Mouse (Mus musculus) lung, postnatal 0 days (tissue): ENCODE data around the gene Gm20388. TPM values are rescaled to one million over a fixed set of nuclear protein-coding genes. Genes with fewer than 3 reads are reported as not detected.

Experiments
- ATAC-seq: fragments of 200-750 bp; cut with Nextera tagmentation; 2 replicates; pipeline ENCODE4 v1.8.0; 2017; ENCODE audit warnings: moderate library complexity
- DNase-seq: peaks from one replicate; pipeline ENCODE4 v3.0.0-alpha.2; 2016; ENCODE audit warnings: low spot score
- H3K27ac ChIP-seq: fragments of 300-500 bp; sonication (generic); 2 replicates; pipeline ENCODE4 v1.5.1; 2014; ENCODE audit warnings: antibody characterized with exemption, mild to moderate bottlenecking, low read length, mixed read lengths
- H3K27me3 ChIP-seq: fragments of 300-500 bp; sonication (generic); replicated peaks from 2 replicates; pipeline ENCODE4 v1.6.1; 2014; ENCODE audit warnings: low read length, mixed read lengths; ENCODE audit not compliant: insufficient read depth
- H3K36me3 ChIP-seq: fragments of 300-500 bp; sonication (generic); 2 replicates; pipeline ENCODE4 v1.6.1; 2014; ENCODE audit warnings: low read length, mixed read lengths; ENCODE audit not compliant: insufficient read depth
- H3K4me1 ChIP-seq: fragments of 300-500 bp; sonication (generic); 2 replicates; pipeline ENCODE4 v1.6.1; 2014; ENCODE audit warnings: antibody characterized with exemption, low read depth, low read length, mixed read lengths; ENCODE audit not compliant: insufficient read depth
- H3K4me2 ChIP-seq: fragments of 300-500 bp; sonication (generic); replicated peaks from 2 replicates; pipeline ENCODE4 v1.6.1; 2014; ENCODE audit warnings: low read depth, mild to moderate bottlenecking, low read length, moderate library complexity, mixed read lengths
- H3K4me3 ChIP-seq: fragments of 300-500 bp; sonication (generic); 2 replicates; pipeline ENCODE4 v1.5.1; 2014; ENCODE audit warnings: low read depth, low read length
- H3K9ac ChIP-seq: fragments of 300-500 bp; sonication (generic); replicated peaks from 2 replicates; pipeline ENCODE4 v1.6.1; 2014; ENCODE audit warnings: low read depth, mild to moderate bottlenecking
- H3K9me3 ChIP-seq: fragments of 300-500 bp; sonication (generic); 2 replicates; pipeline ENCODE4 v1.6.1; 2016; ENCODE audit warnings: low read length, mixed read lengths
- CTCF ChIP-seq: IDR thresholded peaks from 2 replicates; pipeline ENCODE4 v1.5.1; 2016; ENCODE audit warnings: antibody characterized with exemption, mild to moderate bottlenecking
- EP300 ChIP-seq: IDR thresholded peaks from 2 replicates; pipeline ENCODE4 v1.6.1; 2016; ENCODE audit warnings: antibody characterized with exemption, mild to moderate bottlenecking, control low read depth
- WGBS: fragments of 180-500 bp; shearing (Covaris S2); extraction: QIAGEN DNeasy Blood & Tissue Kit; methylation state at CpG from one replicate; pipeline ENCODE4 v1.1.7; 2014; 5-methylcytosine and 5-hydroxymethylcytosine counted together
- polyA plus RNA-seq: library from polyadenylated mRNA; unstranded; fragments of >200 nt; fragmentation: Nextera tagmentation; extraction: Ambion mirVana; gene quantifications from 2 replicates; pipeline ENCODE4 v1.2.1, GENCODE M21; 2015

Gm20388 gene
- polyA plus RNA-seq, 1 experiment from 2014 or later = not detected

DNA sequence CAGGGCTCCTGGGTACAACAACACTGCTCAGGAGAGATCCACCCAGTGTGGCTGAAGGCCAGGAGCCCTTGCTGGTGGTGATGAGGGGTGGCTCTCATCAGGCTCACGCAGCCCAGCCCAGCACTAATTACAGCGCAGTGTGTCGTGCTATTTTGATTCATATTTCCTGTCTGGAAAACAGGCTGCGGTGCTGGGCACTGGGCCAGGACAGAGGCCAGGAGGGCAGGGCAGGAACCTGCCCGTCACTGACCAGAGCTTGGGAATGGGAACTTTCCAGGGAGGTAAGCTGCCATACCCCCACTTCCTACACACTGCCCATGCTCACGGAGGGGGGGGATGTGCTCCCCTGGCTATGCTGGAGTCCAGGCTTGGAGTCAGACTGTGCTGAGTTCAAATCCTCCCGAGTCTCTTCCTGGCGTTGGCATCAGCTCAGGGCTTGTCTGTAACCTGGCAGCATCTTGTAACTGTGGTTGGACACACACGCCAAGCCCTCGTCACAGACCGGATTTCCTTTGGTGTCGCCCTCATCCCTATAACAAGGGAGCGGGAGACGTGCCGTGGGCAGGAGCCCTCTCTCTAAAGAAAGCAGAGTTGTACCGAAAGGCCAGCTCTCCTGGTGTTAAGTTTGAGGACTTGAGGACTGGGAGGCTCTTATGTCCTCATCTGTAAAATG is 1540.9 kb downstream of the Gm20388 start:
- 44% methylated on average over 16 of the region's 16 CpGs for WGBS
- H3K4me1 ChIP-seq = no peaks in the 10 kb centered on the region
- ATAC-seq (peak; percentile 88), DNase-seq (peak; percentile 67)
- H3K9ac ChIP-seq = no peak overlapping the region
- no peaks in the 10 kb centered on the region for H3K9me3 ChIP-seq
- H3K27me3 ChIP-seq = no peaks in the 10 kb centered on the region
- no peaks in the 10 kb centered on the region for H3K36me3 ChIP-seq
- 0 out of 2 replicates have a peak overlapping the region, but pooled peaks have one; percentile 0 for H3K4me2 ChIP-seq
- no peak overlapping the region for H3K4me3 ChIP-seq
- H3K27ac ChIP-seq = no peak overlapping the region
- TF ChIP-seq EP300 = peak; percentile 42; the same call in 1 of the 2 replicates
- TF ChIP-seq CTCF = no peak

- Histone ChIP-seq H3K4me3 (no peak overlapping the region), H3K9me3 (no peaks in the 10 kb centered on the region), H3K4me1 (no peaks in the 10 kb centered on the region), H3K36me3 (no peaks in the 10 kb centered on the region), H3K27me3 (no peaks in the 10 kb centered on the region), H3K4me2 (no peak overlapping the region), H3K27ac (no peak overlapping the region), H3K9ac (no peak overlapping the region)
- DNase-seq = no peak
- 91% methylated on average over 17 of the region's 17 CpGs for WGBS
- TF ChIP-seq EP300 = no peak
- TF ChIP-seq CTCF = no peak
- ATAC-seq = no peak
Observed at GRCm38 (mm10) chr8:121454737-121455136, 1544.1 kb downstream of the Gm20388 start.

DNA sequence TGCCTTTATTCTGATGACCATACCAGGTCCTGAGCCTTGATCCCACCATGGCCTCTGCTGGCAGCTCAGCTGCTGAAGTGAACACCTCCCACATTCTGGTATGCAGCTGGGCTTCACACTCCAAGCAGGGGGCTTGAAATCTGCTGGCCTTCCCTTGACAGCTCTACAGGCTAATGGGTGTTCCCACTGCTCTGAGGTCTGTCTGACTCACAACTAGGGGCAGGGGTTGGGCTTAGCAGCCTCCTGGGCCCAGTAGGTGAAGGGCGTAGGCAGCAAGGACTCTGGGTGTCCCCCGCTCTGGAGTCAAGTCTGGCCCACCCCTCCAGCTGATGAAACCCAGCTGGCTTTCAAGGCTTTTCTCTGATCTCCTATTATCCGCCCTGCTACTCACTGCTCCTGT is 1550.6 kb downstream of the Gm20388 start:
- TF ChIP-seq EP300 = no peak
- TF ChIP-seq CTCF = no peak
- no peak overlapping the region for H3K4me2 ChIP-seq
- no peaks in the 10 kb centered on the region for H3K4me1 ChIP-seq
- no peaks in the 10 kb centered on the region for H3K36me3 ChIP-seq
- no peak overlapping the region for H3K27ac ChIP-seq
- H3K9me3 ChIP-seq = no peaks in the 10 kb centered on the region
- ATAC-seq (no peak), DNase-seq (no peak)
- no peak overlapping the region for H3K9ac ChIP-seq
- no peaks in the 10 kb centered on the region for H3K27me3 ChIP-seq
- H3K4me3 ChIP-seq = no peak overlapping the region
- 60% methylated on average over 3 of the region's 3 CpGs for WGBS

DNA sequence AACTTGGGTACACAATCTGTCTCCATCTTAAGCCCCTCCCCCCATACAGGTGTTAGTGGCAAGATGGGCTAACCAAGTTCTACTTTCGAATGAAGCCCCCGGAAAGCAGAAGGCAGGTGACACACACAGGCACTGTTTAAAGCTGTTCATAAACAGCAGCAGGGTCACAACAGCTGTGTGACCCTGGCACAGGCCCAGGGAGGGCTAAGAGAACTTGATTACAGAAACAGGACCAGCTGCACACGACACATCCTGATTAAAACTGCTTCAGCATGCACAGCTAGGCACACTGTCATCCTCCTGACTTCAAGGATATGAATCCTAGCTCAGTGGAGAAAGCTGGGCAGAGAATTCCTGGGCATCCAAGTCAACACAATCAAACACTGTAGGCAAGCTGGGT is 1551.5 kb downstream of the Gm20388 start:
- no peak for TF ChIP-seq CTCF
- TF ChIP-seq EP300 = no peak
- WGBS = 45% methylated on average over 3 of the region's 3 CpGs

GRCm38 (mm10) chr8:121468083-121469071 is 1557.7 kb downstream of the Gm20388 start:
- Histone ChIP-seq H3K36me3 (no peaks in the 10 kb centered on the region), H3K4me2 (no peak overlapping the region), H3K4me1 (no peaks in the 10 kb centered on the region), H3K9ac (no peak overlapping the region), H3K4me3 (no peak overlapping the region), H3K27me3 (no peaks in the 10 kb centered on the region), H3K27ac (no peak overlapping the region), H3K9me3 (no peaks in the 10 kb centered on the region)
- no peak; the same call in 1 of the 2 replicates for ATAC-seq
- TF ChIP-seq EP300 (no peak), CTCF (no peak)
- DNase-seq = no peak
- WGBS = 68% methylated on average over 49 of the region's 49 CpGs

More for the DNA sequence above, 1551.5 kb downstream of the Gm20388 start:
- Histone ChIP-seq H3K9me3 (no peaks in the 10 kb centered on the region), H3K27me3 (no peaks in the 10 kb centered on the region), H3K4me2 (no peak overlapping the region), H3K9ac (no peak overlapping the region), H3K4me1 (no peaks in the 10 kb centered on the region), H3K27ac (no peak overlapping the region), H3K4me3 (no peak overlapping the region), H3K36me3 (no peaks in the 10 kb centered on the region)
- DNase-seq (no peak), ATAC-seq (no peak)

- DNase-seq = no peak
- no peak for TF ChIP-seq EP300
- no peak for TF ChIP-seq CTCF
- Histone ChIP-seq H3K4me2 (peak overlapping the region; percentile 22; the same call in 1 of the 2 replicates), H3K4me3 (no peak overlapping the region), H3K27me3 (no peaks in the 10 kb centered on the region; the same call in 1 of the 2 replicates), H3K27ac (no peak overlapping the region), H3K9ac (no peak overlapping the region), H3K9me3 (no peaks in the 10 kb centered on the region), H3K36me3 (no peaks in the 10 kb centered on the region), H3K4me1 (no peaks in the 10 kb centered on the region; the same call in 1 of the 2 replicates)
- WGBS = 9% methylated on average over 25 of the region's 25 CpGs
- no peak for ATAC-seq
Observed at GRCm38 (mm10) chr8:121474161-121474897, 1563.7 kb downstream of the Gm20388 start.
